Mouse (Mus musculus) MEL (cell line): ENCODE measurements around the gene Map1b.

Experiments
- CHD1 ChIP-seq: IDR thresholded peaks from 2 replicates; pipeline ENCODE4 v1.6.1; 2012; ENCODE audit warnings: low read depth, mild to moderate bottlenecking, inconsistent platforms, low read length, improper control_type of control experiment
- CTCF ChIP-seq, 3 experiments: IDR thresholded peaks in 2 of 3; conservative IDR thresholded peaks in 1 of 3; 2 replicates each; pipeline ENCODE4 v1.5.1; 2011 to 2012; ENCODE audit warnings: low read length in 3 of 3, low read depth in 2 of 3, mild to moderate bottlenecking in 2 of 3, improper control_type of control experiment in 1 of 3, inconsistent platforms in 1 of 3, mixed read lengths in 1 of 3, moderate library complexity in 1 of 3; ENCODE audit not compliant: control insufficient read depth in 1 of 3, insufficient read depth in 1 of 3, poor library complexity in 1 of 3, severe bottlenecking in 1 of 3
- E2F4 ChIP-seq: IDR thresholded peaks from 2 replicates; pipeline ENCODE4 v1.6.1; 2011; ENCODE audit warnings: low read depth, low read length, improper control_type of control experiment, borderline replicate concordance
- MAFK ChIP-seq: IDR thresholded peaks from 2 replicates; pipeline ENCODE4 v1.6.1; 2011; ENCODE audit warnings: low read depth, mild to moderate bottlenecking, low read length, improper control_type of control experiment, borderline replicate concordance
- POLR2A ChIP-seq, 2 experiments: IDR thresholded peaks; 2 replicates each; pipeline ENCODE4 v1.6.1; 2011 to 2012; ENCODE audit warnings: low read length in 2 of 2, mild to moderate bottlenecking in 2 of 2, control low read depth in 1 of 2, improper control_type of control experiment in 1 of 2, low read depth in 1 of 2, moderate library complexity in 1 of 2; ENCODE audit not compliant: control insufficient read depth in 1 of 2, insufficient read depth in 1 of 2, poor library complexity in 1 of 2
- TCF12 ChIP-seq: IDR thresholded peaks from 2 replicates; pipeline ENCODE4 v1.6.1; 2014; ENCODE audit warnings: low read depth, mild to moderate bottlenecking, inconsistent platforms, low read length, improper control_type of control experiment, moderate library complexity
- USF1 ChIP-seq: IDR thresholded peaks from 2 replicates; pipeline ENCODE4 v1.6.1; 2014; ENCODE audit warnings: low read depth, mild to moderate bottlenecking, inconsistent platforms, low read length, improper control_type of control experiment, moderate library complexity
- USF2 ChIP-seq, 2 experiments: IDR thresholded peaks; 2 replicates each; pipeline ENCODE4 v1.6.1; 2011 to 2012; ENCODE audit warnings: improper control_type of control experiment in 2 of 2, low read length in 2 of 2, borderline replicate concordance in 1 of 2, inconsistent platforms in 1 of 2, low read depth in 1 of 2, mild to moderate bottlenecking in 1 of 2; ENCODE audit not compliant: insufficient read depth in 1 of 2
- ZKSCAN1 ChIP-seq: IDR thresholded peaks from 2 replicates; pipeline ENCODE4 v1.6.1; 2012; ENCODE audit warnings: low read depth, mild to moderate bottlenecking, inconsistent platforms, low read length, improper control_type of control experiment, moderate library complexity
- ZMIZ1 ChIP-seq: IDR thresholded peaks from 2 replicates; pipeline ENCODE4 v1.6.1; 2012; ENCODE audit warnings: low read depth, mild to moderate bottlenecking, inconsistent platforms, low read length, improper control_type of control experiment, moderate library complexity
- ZNF384 ChIP-seq: IDR thresholded peaks from 2 replicates; pipeline ENCODE4 v1.6.1; 2012; ENCODE audit warnings: low read depth, mild to moderate bottlenecking, inconsistent platforms, low read length, improper control_type of control experiment

DNA sequence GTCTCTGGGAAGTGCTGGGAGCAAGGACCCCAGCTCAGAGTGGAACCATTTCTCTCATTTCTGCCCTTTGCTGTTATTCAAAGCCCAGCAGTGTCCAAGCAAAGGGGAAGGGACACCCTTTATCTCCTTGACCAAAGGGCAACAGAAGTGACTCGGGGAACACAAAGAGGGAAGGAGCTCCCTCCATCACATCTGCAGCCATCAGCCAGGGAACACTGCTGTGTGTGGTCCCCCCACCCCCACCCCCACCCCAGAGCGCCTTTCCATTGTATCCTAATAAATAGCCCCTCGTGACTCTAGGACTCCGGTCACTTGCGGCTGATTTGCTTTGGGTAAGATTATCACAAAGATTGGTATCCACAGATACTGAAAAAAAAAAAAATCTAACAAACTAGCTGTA is 41.3 kb downstream of the Map1b start:
- TF ChIP-seq CTCF (IDR thresholded peaks at IDR 0.05 in 2 of 3, conservative IDR thresholded peaks at IDR 0.05 in 1 of 3; ENCODE audit: control insufficient read depth in 1 of 3, insufficient read depth in 1 of 3, low read depth in 2 of 3, low read length in 3 of 3, poor library complexity in 1 of 3, severe bottlenecking in 1 of 3) (no peak), MAFK (no peak), ZKSCAN1 (no peak), ZMIZ1 (no peak), POLR2A (IDR thresholded peaks at IDR 0.05; ENCODE audit: control insufficient read depth in 1 of 2, insufficient read depth in 1 of 2, low read depth in 1 of 2, low read length in 2 of 2, poor library complexity in 1 of 2) (no peak), USF2 (IDR thresholded peaks at IDR 0.05; ENCODE audit: borderline replicate concordance in 1 of 2, insufficient read depth in 1 of 2, low read depth in 1 of 2, low read length in 2 of 2) (no peak), USF1 (no peak), CHD1 (no peak), ZNF384 (no peak), TCF12 (no peak), E2F4 (no peak)
